Mouse (Mus musculus): ENCODE measurements around the gene Rpl36. TPM values are rescaled to one million over a fixed set of nuclear protein-coding genes. Genes with fewer than 3 reads are reported as not detected.

Gene Rpl36
- polyA plus RNA-seq, 2 experiments = 2,347 to 2,960 TPM

- peak overlapping the region; percentile 91 for H3K27ac ChIP-seq (replicated peaks; ENCODE audit: low read depth, low read length)
- no peaks in the 10 kb centered on the region for H3K9me3 ChIP-seq (ENCODE audit: control insufficient read depth, low read length)
- peaks cover 69% of the 10 kb centered on the region for H3K36me3 ChIP-seq (ENCODE audit: control insufficient read depth, insufficient read depth, low read length)
- under 1% methylated on average over 61 of the region's 61 CpGs for WGBS
- H3K27me3 ChIP-seq (ENCODE audit: control insufficient read depth, insufficient read depth, low read length) = no peaks in the 10 kb centered on the region
- peak overlapping the region; percentile 65 for H3K4me3 ChIP-seq (replicated peaks; ENCODE audit: low read length)
- TF ChIP-seq POLR2A (IDR thresholded peaks at IDR 0.05; ENCODE audit: borderline replicate concordance, extremely low read depth, insufficient read depth, insufficient read length) = no peak
- peak overlapping the region; percentile 85 for H3K4me2 ChIP-seq (replicated peaks; ENCODE audit: low read depth, low read length, severe bottlenecking)
- H3K9ac ChIP-seq (ENCODE audit: low read depth, low read length, severe bottlenecking) = peak overlapping the region; percentile 90
- peak; percentile 15 for DNase-seq (ENCODE audit: low spot score)
- no peak for ATAC-seq (ENCODE audit: low FRiP score, low read depth)
- peaks cover 27% of the 10 kb centered on the region for H3K4me1 ChIP-seq (ENCODE audit: control insufficient read depth, insufficient read depth, low read length)
Observed at GRCm38 (mm10) chr17:56585171-56585821, 27.9 kb upstream of the Rpl36 start.

- H3K27me3 ChIP-seq (ENCODE audit: control insufficient read depth, insufficient read depth, low read length) = no peaks in the 10 kb centered on the region
- H3K9ac ChIP-seq (ENCODE audit: low read depth, low read length, severe bottlenecking) = no peak overlapping the region
- 55% methylated on average over 1 of the region's 1 CpGs for WGBS
- no peak overlapping the region for H3K4me2 ChIP-seq (replicated peaks; ENCODE audit: low read depth, low read length, severe bottlenecking)
- no peak overlapping the region for H3K27ac ChIP-seq (replicated peaks; ENCODE audit: low read depth, low read length)
- H3K4me3 ChIP-seq (replicated peaks; ENCODE audit: low read length) = no peak overlapping the region
- peaks cover 69% of the 10 kb centered on the region for H3K36me3 ChIP-seq (ENCODE audit: control insufficient read depth, insufficient read depth, low read length)
- no peak for DNase-seq (ENCODE audit: low spot score)
- peaks cover 23% of the 10 kb centered on the region for H3K4me1 ChIP-seq (ENCODE audit: control insufficient read depth, insufficient read depth, low read length)
- H3K9me3 ChIP-seq (ENCODE audit: control insufficient read depth, low read length) = no peaks in the 10 kb centered on the region
- ATAC-seq (ENCODE audit: low FRiP score, low read depth) = no peak
- TF ChIP-seq POLR2A (IDR thresholded peaks at IDR 0.05; ENCODE audit: borderline replicate concordance, extremely low read depth, insufficient read depth, insufficient read length) = no peak
Observed at GRCm38 (mm10) chr17:56587773-56588172, 25.4 kb upstream of the Rpl36 start.

- Histone ChIP-seq H3K27me3 (ENCODE audit: control insufficient read depth, insufficient read depth, low read length) (no peaks in the 10 kb centered on the region), H3K36me3 (ENCODE audit: control insufficient read depth, insufficient read depth, low read length) (peaks cover 75% of the 10 kb centered on the region), H3K9me3 (ENCODE audit: control insufficient read depth, low read length) (no peaks in the 10 kb centered on the region), H3K9ac (ENCODE audit: low read depth, low read length, severe bottlenecking) (no peak overlapping the region), H3K27ac (replicated peaks; ENCODE audit: low read depth, low read length) (no peak overlapping the region), H3K4me3 (replicated peaks; ENCODE audit: low read length) (no peak overlapping the region), H3K4me2 (replicated peaks; ENCODE audit: low read depth, low read length, severe bottlenecking) (no peak overlapping the region), H3K4me1 (ENCODE audit: control insufficient read depth, insufficient read depth, low read length) (peaks cover 15% of the 10 kb centered on the region)
- TF ChIP-seq POLR2A (IDR thresholded peaks at IDR 0.05; ENCODE audit: borderline replicate concordance, extremely low read depth, insufficient read depth, insufficient read length) = no peak
- 96% methylated on average over 4 of the region's 4 CpGs for WGBS
- ATAC-seq (ENCODE audit: low FRiP score, low read depth) (no peak), DNase-seq (ENCODE audit: low spot score) (no peak)
Observed at GRCm38 (mm10) chr17:56588921-56589320, 24.3 kb upstream of the Rpl36 start.

- H3K9me3 ChIP-seq (ENCODE audit: control insufficient read depth, low read length) = no peaks in the 10 kb centered on the region
- DNase-seq (ENCODE audit: low spot score) (no peak), ATAC-seq (ENCODE audit: low FRiP score, low read depth) (no peak)
- H3K27ac ChIP-seq (replicated peaks; ENCODE audit: low read depth, low read length) = no peak overlapping the region
- H3K4me2 ChIP-seq (replicated peaks; ENCODE audit: low read depth, low read length, severe bottlenecking) = no peak overlapping the region
- peaks cover under 1% of the 10 kb centered on the region; the same call in 1 of the 2 replicates for H3K4me1 ChIP-seq (ENCODE audit: control insufficient read depth, insufficient read depth, low read length)
- no peak overlapping the region for H3K4me3 ChIP-seq (replicated peaks; ENCODE audit: low read length)
- TF ChIP-seq POLR2A (IDR thresholded peaks at IDR 0.05; ENCODE audit: borderline replicate concordance, extremely low read depth, insufficient read depth, insufficient read length) = no peak
- peaks cover 97% of the 10 kb centered on the region for H3K36me3 ChIP-seq (ENCODE audit: control insufficient read depth, insufficient read depth, low read length)
- no peak overlapping the region for H3K9ac ChIP-seq (ENCODE audit: low read depth, low read length, severe bottlenecking)
- H3K27me3 ChIP-seq (ENCODE audit: control insufficient read depth, insufficient read depth, low read length) = no peaks in the 10 kb centered on the region
Observed at GRCm38 (mm10) chr17:56592553-56592952, 20.7 kb upstream of the Rpl36 start.

- WGBS = 87% methylated on average over 8 of the region's 8 CpGs
- DNase-seq (ENCODE audit: low spot score) = peak; percentile 61
- no peaks in the 10 kb centered on the region for H3K27me3 ChIP-seq (ENCODE audit: control insufficient read depth, insufficient read depth, low read length)
- H3K4me1 ChIP-seq (ENCODE audit: control insufficient read depth, insufficient read depth, low read length) = no peaks in the 10 kb centered on the region
- H3K4me3 ChIP-seq (replicated peaks; ENCODE audit: low read length) = no peak overlapping the region
- H3K9me3 ChIP-seq (ENCODE audit: control insufficient read depth, low read length) = no peaks in the 10 kb centered on the region
- H3K9ac ChIP-seq (ENCODE audit: low read depth, low read length, severe bottlenecking) = no peak overlapping the region
- no peak for TF ChIP-seq POLR2A (IDR thresholded peaks at IDR 0.05; ENCODE audit: borderline replicate concordance, extremely low read depth, insufficient read depth, insufficient read length)
- ATAC-seq (ENCODE audit: low FRiP score, low read depth) = peak; percentile 85
- no peak overlapping the region for H3K4me2 ChIP-seq (replicated peaks; ENCODE audit: low read depth, low read length, severe bottlenecking)
- no peak overlapping the region for H3K27ac ChIP-seq (replicated peaks; ENCODE audit: low read depth, low read length)
- H3K36me3 ChIP-seq (ENCODE audit: control insufficient read depth, insufficient read depth, low read length) = peaks cover 93% of the 10 kb centered on the region
Observed at GRCm38 (mm10) chr17:56593527-56594271, 19.5 kb upstream of the Rpl36 start.

Data from limb, embryonic 14.5 days (tissue).